Mouse (Mus musculus) stomach, postnatal 0 days (tissue): Measurements from ENCODE around the gene Mpdu1.

Experiments
- CTCF ChIP-seq: IDR thresholded peaks from 2 replicates; pipeline ENCODE4 v1.5.1; 2016; ENCODE audit warnings: antibody characterized with exemption, low read depth, mild to moderate bottlenecking, moderate library complexity
- EP300 ChIP-seq: optimal IDR thresholded peaks from 2 replicates; pipeline ENCODE3; 2016; ENCODE audit warnings: antibody characterized with exemption

DNA sequence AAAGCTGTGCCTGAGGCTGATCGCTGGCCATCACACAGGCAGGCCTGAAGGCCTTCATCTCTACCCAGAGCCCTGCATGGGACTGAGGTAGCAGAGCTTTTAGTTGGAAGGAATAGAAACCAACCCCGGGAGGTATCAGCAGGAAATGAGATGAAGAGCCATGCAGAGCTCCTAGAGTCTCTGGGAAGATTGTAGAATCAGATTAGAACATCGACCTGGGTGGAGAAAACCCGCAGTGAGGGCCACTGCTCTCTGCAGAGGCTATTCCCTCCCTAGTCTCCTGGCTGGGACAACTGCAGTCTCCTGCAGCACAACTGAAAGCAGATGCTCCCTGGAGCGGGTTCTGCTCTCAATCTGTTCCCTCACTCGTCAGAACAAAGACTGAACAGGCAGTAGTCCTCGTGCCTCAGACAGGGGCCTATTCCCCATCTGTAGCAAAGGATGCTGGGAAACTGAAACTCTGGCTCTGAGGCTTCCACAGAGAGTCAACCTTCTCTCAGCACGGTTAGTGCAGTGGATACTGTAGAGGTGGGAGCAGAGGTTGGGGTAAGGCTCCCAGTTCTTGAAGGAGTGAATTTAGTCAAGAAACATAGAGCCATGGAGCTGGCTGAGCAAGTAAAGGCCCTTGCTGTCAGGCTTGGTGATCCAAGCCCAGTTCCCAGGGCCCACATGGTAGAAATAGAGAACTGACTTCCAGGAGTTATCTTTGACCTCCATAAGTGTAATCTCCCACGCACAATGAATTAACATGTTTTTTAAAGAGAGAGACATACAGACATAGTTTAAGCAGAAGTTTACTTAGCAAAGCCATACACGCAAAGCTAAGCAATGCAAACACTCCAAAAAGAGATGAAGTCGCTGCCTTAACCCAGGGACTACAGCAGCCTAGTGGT, 47.4 kb upstream of the Mpdu1 start:
- no peak for TF ChIP-seq CTCF
- no peak for TF ChIP-seq EP300
